Mouse (Mus musculus) stomach, postnatal 0 days (tissue): Measurements from ENCODE around the gene Slfnl1.

Experiments used
- CTCF ChIP-seq: IDR thresholded peaks from 2 replicates; pipeline ENCODE4 v1.5.1; 2016; ENCODE audit warnings: antibody characterized with exemption, low read depth, mild to moderate bottlenecking, moderate library complexity
- EP300 ChIP-seq: optimal IDR thresholded peaks from 2 replicates; pipeline ENCODE3; 2016; ENCODE audit warnings: antibody characterized with exemption

DNA sequence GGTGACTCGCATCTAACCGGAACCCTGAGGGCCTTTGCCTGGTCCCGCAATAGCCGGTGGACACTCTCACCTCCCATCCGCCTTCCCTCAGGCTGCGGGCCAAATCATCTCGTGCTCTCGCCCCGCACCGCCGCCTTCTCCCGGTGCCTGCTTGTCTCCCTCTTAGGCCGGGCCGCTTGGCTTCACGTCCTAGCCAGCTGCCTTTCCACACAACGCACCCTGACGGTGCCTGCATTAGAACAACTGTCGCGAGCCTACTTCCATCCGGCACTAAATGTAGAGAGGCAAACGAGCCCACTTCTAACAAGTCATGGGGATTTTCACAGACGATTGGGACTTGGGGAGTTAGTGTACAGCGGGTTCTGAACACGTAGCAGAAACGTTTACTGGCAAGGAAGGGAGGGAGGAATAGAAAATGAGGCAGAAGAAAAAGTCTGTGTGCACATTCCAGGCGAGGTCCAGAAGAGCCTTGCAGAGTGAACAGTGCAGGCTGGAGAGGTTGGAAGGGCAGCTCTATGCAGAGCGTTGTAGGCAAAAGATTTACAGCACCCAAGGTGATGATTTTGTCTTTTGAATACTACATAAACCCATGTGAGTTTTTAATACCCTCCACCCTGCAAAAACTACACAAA is 38.5 kb downstream of the Slfnl1 start:
- TF ChIP-seq CTCF = no peak
- TF ChIP-seq EP300 = no peak
